Mouse (Mus musculus): Measurements from ENCODE around the gene Rpl24. TPM values are rescaled to one million over a fixed set of nuclear protein-coding genes. Genes with fewer than 3 reads are reported as not detected.
A peak's percentile ranks its signal among the peaks of the same experiment; 100 is the strongest.

Gene Rpl24
- polyA plus RNA-seq, 1 experiment from 2014 or later, result 580 TPM

DNA sequence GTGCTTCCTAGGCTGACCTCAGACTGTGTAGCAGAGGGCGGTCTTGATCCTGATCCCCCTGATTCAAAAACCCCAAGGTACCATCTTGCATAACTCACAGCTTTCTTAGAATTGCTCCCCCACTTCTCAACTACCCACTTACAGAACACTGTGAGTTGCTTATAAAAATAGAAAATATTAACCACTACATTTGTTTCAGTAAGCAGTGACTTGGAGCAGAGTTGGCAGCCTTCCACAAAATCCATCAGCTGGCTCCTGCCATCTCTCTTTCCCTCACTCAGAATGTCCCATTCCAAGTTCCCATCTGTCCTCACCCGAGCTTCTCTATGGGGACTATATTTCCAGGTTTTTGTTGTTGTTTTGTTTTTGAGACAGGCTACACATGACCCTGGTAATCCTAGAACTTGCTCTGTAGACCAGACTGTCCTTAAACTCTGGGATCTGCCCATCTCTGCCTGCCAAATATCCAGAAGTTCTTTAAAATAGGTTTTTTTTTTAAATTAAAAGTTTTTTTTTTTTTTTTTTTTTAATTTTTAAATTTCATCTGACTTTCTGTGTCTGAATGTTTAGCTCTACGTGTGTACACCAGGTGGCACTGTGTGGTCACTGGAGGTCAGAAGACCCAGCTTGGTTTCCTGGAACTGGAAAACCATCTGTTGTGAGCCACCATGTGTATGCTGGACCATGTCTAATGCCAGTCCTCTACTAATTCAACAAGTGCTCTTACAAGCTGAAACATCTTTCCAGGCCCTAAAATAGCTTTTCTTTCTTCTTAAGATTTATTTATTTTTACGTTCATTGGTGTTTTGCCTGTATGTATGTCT, 1.7 kb upstream of the Rpl24 start:
- ATAC-seq (ENCODE audit: low FRiP score, low TSS enrichment), result no peak
- 70% methylated on average over 4 of the region's 4 CpGs for WGBS
- Histone ChIP-seq H3K4me2 (ENCODE audit: low read length) (no peak overlapping the region), H3K9ac (replicated peaks; ENCODE audit: low read length) (no peak overlapping the region), H3K9me3 (ENCODE audit: control insufficient read depth, low read length) (no peaks in the 10 kb centered on the region), H3K27ac (replicated peaks; ENCODE audit: low read depth, low read length) (no peak overlapping the region), H3K4me1 (ENCODE audit: control insufficient read depth, insufficient read depth, low read length) (peaks cover 7% of the 10 kb centered on the region), H3K4me3 (replicated peaks; ENCODE audit: low read depth, low read length) (no peak overlapping the region), H3K27me3 (ENCODE audit: control insufficient read depth, insufficient read depth, low read length) (no peaks in the 10 kb centered on the region), H3K36me3 (ENCODE audit: control insufficient read depth, insufficient read depth, low read length) (peaks cover 9% of the 10 kb centered on the region)
- peak; percentile 63 for DNase-seq

DNA sequence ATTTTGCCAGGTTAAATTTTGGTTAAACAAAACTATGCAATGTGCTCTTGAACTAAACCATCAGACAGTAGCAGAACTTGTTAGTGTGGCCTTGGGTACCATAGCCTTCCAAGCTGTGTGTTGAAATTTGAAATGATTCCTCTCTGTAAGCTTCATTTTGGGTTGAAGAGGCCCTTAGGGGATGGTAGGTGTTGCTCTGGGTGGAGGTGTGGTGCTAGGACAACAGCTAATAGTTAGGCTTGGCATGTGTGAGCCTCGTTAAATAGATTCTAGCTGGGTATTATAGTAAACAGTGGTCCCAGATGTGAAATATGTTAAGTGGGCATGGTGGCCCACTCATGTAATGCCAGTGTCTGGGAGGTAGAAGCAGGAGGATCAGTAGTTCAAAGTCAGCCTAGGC, 1.1 kb downstream of the Rpl24 start:
- peaks cover 38% of the 10 kb centered on the region for H3K36me3 ChIP-seq (ENCODE audit: control insufficient read depth, insufficient read depth, low read length)
- peaks cover 7% of the 10 kb centered on the region for H3K4me1 ChIP-seq (ENCODE audit: control insufficient read depth, insufficient read depth, low read length)
- H3K27me3 ChIP-seq (ENCODE audit: control insufficient read depth, insufficient read depth, low read length), result no peaks in the 10 kb centered on the region
- no peak for DNase-seq
- H3K27ac ChIP-seq (replicated peaks; ENCODE audit: low read depth, low read length), result no peak overlapping the region
- H3K9ac ChIP-seq (replicated peaks; ENCODE audit: low read length), result peak overlapping the region; percentile 89
- H3K4me2 ChIP-seq (ENCODE audit: low read length), result peak overlapping the region; percentile 91
- no peaks in the 10 kb centered on the region for H3K9me3 ChIP-seq (ENCODE audit: control insufficient read depth, low read length)
- H3K4me3 ChIP-seq (replicated peaks; ENCODE audit: low read depth, low read length), result peak overlapping the region; percentile 74
- WGBS, result 46% methylated on average over 1 of the region's 1 CpGs
- no peak for ATAC-seq (ENCODE audit: low FRiP score, low TSS enrichment)

DNA sequence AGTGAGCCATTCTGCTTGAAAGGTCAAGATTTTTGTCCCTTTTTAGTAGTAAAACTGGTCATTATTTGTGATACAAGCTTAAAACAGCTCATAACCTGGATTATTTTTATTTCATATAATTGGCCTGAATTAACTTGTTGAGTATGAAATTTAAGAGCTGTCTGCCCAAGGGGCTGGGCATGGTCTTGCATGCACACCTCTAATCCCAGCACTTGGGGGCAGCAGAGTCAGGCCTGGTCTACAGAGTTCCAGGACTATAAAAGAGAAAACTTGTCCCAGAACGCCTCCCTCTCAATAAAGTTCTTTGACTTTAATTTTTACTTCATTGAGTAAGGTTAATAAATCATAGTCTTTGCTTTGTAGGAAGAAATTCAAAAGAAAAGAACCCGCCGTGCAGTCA, 3.1 kb downstream of the Rpl24 start:
- no peak overlapping the region for H3K9ac ChIP-seq (replicated peaks; ENCODE audit: low read length)
- H3K9me3 ChIP-seq (ENCODE audit: control insufficient read depth, low read length), result no peaks in the 10 kb centered on the region
- peaks cover 39% of the 10 kb centered on the region for H3K36me3 ChIP-seq (ENCODE audit: control insufficient read depth, insufficient read depth, low read length)
- ATAC-seq (ENCODE audit: low FRiP score, low TSS enrichment) (no peak), DNase-seq (peak; percentile 68)
- WGBS, result 86% methylated on average over 3 of the region's 3 CpGs
- no peaks in the 10 kb centered on the region for H3K27me3 ChIP-seq (ENCODE audit: control insufficient read depth, insufficient read depth, low read length)
- H3K4me1 ChIP-seq (ENCODE audit: control insufficient read depth, insufficient read depth, low read length), result peaks cover 11% of the 10 kb centered on the region
- no peak overlapping the region for H3K4me3 ChIP-seq (replicated peaks; ENCODE audit: low read depth, low read length)
- H3K4me2 ChIP-seq (ENCODE audit: low read length), result no peak overlapping the region
- no peak overlapping the region for H3K27ac ChIP-seq (replicated peaks; ENCODE audit: low read depth, low read length)

DNA sequence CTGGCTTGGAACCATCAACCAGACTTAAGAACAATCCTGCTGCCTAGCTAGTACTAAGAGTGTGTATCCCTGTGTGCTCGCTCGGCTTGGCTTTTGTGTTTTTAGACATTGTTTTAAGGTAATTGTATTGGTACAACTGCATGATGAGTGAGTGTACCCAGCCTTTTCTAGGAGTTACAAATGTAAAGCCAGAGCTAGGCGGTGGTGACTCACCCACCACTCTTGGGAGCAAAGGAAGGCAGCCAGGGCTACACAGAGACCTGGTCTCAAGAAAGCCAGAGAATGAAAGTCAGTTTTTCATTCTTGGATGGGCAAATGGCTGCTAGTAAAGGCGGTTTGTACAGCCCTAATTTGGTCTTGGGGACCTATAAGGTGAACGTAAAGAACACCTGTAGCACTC, 4.3 kb downstream of the Rpl24 start:
- peaks cover 19% of the 10 kb centered on the region for H3K4me1 ChIP-seq (ENCODE audit: control insufficient read depth, insufficient read depth, low read length)
- H3K27ac ChIP-seq (replicated peaks; ENCODE audit: low read depth, low read length), result no peak overlapping the region
- no peaks in the 10 kb centered on the region for H3K9me3 ChIP-seq (ENCODE audit: control insufficient read depth, low read length)
- ATAC-seq (ENCODE audit: low FRiP score, low TSS enrichment) (no peak), DNase-seq (no peak)
- no peak overlapping the region for H3K4me2 ChIP-seq (ENCODE audit: low read length)
- no peak overlapping the region for H3K9ac ChIP-seq (replicated peaks; ENCODE audit: low read length)
- H3K27me3 ChIP-seq (ENCODE audit: control insufficient read depth, insufficient read depth, low read length), result no peaks in the 10 kb centered on the region
- no peak overlapping the region for H3K4me3 ChIP-seq (replicated peaks; ENCODE audit: low read depth, low read length)
- 92% methylated on average over 5 of the region's 5 CpGs for WGBS
- H3K36me3 ChIP-seq (ENCODE audit: control insufficient read depth, insufficient read depth, low read length), result peaks cover 39% of the 10 kb centered on the region

DNA sequence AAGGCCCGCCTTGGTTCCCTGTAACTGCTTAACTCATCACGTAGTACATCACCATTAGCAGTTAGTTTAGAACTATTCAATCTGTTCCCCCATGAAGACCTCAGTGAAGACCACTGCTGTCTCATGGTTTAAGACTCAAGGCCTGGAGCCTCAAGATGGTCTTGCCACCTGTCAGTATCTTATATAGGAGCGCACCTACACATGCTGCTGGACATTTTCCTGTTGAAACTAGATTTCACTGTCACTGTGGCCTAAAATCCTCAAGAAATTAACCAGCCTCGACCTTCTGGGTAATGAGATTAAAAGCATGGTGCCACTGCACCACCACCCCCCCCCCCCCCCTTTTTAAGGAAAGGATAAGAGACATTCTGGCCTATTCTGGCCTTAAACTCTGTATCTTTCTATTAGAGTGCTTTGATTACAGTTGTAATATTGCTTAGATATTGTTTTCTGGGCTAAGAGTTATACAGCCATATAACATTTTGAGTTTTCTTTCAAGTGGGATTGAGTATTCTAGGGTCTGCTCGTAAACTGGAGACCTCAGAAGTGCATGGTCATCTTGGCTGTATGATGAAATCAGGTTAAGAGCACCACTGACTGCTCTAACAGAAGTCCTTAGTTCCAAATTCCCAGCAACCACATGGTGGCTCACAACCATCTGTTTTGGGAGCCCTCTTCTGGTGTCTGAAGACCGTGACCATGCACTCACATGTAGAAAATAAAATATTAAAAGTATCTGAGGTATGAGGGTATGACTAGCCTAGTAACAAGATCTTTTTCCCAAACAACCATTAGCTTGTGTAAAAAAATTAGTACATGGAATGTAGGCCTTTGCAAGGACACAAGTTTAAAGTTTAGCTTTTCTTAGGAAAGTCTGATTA, 5.9 kb downstream of the Rpl24 start:
- no peaks in the 10 kb centered on the region for H3K9me3 ChIP-seq (ENCODE audit: control insufficient read depth, low read length)
- DNase-seq (no peak), ATAC-seq (ENCODE audit: low FRiP score, low TSS enrichment) (no peak)
- peaks cover 26% of the 10 kb centered on the region for H3K4me1 ChIP-seq (ENCODE audit: control insufficient read depth, insufficient read depth, low read length)
- no peak overlapping the region for H3K9ac ChIP-seq (replicated peaks; ENCODE audit: low read length)
- WGBS, result 78% methylated on average over 6 of the region's 6 CpGs
- no peak overlapping the region for H3K4me3 ChIP-seq (replicated peaks; ENCODE audit: low read depth, low read length)
- H3K27ac ChIP-seq (replicated peaks; ENCODE audit: low read depth, low read length), result no peak overlapping the region
- no peak overlapping the region for H3K4me2 ChIP-seq (ENCODE audit: low read length)
- H3K36me3 ChIP-seq (ENCODE audit: control insufficient read depth, insufficient read depth, low read length), result peaks cover 39% of the 10 kb centered on the region
- no peaks in the 10 kb centered on the region for H3K27me3 ChIP-seq (ENCODE audit: control insufficient read depth, insufficient read depth, low read length)

DNA sequence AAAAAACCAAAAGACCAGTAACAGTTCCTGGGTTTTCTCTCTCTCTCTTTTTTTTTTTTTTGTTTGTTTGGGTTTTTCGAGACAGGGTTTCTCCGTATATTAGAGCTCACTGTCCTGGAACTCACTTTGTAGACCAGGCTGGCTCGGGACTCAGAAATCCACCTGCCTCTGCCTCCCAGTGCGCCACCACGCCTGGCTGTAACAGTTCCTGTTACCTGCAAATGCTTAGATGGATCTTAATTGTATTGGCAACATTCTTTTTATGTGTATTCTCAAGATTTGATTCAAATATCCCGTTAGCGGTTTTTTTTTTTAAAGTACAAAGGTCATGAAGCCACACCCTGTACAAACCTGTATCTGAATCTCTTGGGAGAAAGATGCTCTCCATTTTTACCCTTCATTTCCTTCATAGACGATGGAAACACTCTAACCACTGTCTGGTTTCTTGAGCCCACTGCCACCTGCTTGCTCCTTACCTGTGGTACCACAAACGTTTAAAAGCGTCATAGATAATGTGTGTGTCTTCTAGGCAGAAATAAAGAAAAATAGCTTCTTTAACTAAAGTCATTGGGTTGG, 6.6 kb downstream of the Rpl24 start:
- Histone ChIP-seq H3K9ac (replicated peaks; ENCODE audit: low read length) (no peak overlapping the region), H3K4me1 (ENCODE audit: control insufficient read depth, insufficient read depth, low read length) (peaks cover 20% of the 10 kb centered on the region), H3K36me3 (ENCODE audit: control insufficient read depth, insufficient read depth, low read length) (peaks cover 40% of the 10 kb centered on the region), H3K27ac (replicated peaks; ENCODE audit: low read depth, low read length) (0 out of 2 replicates have a peak overlapping the region, but pooled peaks have one; percentile 70), H3K9me3 (ENCODE audit: control insufficient read depth, low read length) (no peaks in the 10 kb centered on the region), H3K4me2 (ENCODE audit: low read length) (peak overlapping the region; percentile 66), H3K27me3 (ENCODE audit: control insufficient read depth, insufficient read depth, low read length) (no peaks in the 10 kb centered on the region), H3K4me3 (replicated peaks; ENCODE audit: low read depth, low read length) (peak overlapping the region; percentile 99)
- ATAC-seq (ENCODE audit: low FRiP score, low TSS enrichment) (no peak), DNase-seq (no peak)
- WGBS, result 62% methylated on average over 10 of the region's 10 CpGs

DNA sequence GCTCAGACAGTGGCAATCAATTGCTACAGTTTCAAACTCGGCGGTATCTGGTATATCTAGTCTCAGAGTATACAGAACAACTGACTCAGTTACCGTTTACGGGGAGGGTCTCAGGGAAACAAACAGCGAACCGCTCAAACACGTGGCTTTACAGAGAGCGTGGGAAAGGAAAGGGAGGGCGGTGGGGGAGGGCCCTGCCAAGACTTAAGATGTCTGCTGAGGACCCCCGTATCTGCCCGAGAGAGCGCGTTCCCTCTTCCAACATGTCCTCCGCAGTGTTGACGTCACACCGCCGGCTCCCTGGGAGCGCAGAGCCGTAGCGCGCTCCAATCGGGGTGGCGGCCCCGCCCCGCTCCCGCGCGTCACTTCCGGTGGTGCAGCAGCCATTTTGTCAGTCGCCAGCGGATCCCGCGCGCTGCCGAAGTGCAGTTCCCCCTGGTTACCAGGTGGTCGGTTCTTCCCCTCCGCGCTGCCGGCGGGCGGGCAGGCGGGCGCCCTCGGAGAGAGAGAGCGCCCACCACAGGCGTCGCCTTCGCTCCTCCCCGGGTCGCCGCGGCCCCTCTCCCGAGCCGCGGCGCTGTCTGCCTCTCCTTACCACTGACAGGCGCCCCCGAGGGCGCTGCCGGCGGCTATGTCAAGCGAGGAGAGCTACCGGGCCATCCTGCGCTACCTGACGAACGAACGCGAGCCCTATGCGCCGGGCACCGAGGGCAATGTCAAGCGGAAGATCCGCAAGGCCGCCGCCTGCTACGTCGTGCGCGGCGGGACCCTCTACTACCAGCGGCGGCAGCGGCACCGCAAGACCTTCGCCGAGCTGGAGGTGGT, 7.6 kb downstream of the Rpl24 start, which contains the start of gene Zbtb11:
Gene Zbtb11, plus strand, starts transcription at position 453 of the 825 bp plus-strand sequence.
- Histone ChIP-seq H3K4me1 (ENCODE audit: control insufficient read depth, insufficient read depth, low read length) (peaks cover 20% of the 10 kb centered on the region), H3K27me3 (ENCODE audit: control insufficient read depth, insufficient read depth, low read length) (no peaks in the 10 kb centered on the region), H3K27ac (replicated peaks; ENCODE audit: low read depth, low read length) (peak within 1 kb of the TSS; percentile 87), H3K4me2 (ENCODE audit: low read length) (peak within 1 kb of the TSS; percentile 83), H3K9ac (replicated peaks; ENCODE audit: low read length) (peak within 1 kb of the TSS; percentile 87), H3K9me3 (ENCODE audit: control insufficient read depth, low read length) (no peaks in the 10 kb centered on the region), H3K36me3 (ENCODE audit: control insufficient read depth, insufficient read depth, low read length) (peaks cover 42% of the 10 kb centered on the region), H3K4me3 (replicated peaks; ENCODE audit: low read depth, low read length) (peak within 1 kb of the TSS; percentile 99)
- DNase-seq (peak; percentile 100), ATAC-seq (ENCODE audit: low FRiP score, low TSS enrichment) (peak; percentile 99)
- under 1% methylated on average over 70 of the region's 86 CpGs for WGBS
